Mouse (Mus musculus): ENCODE measurements around the gene Csf2rb.
"Not testable (repeated sequence)": the region's sequence is repeated elsewhere in the genome, so short reads cannot be mapped to it uniquely, and the experiment has no call there.

Gene Csf2rb

GRCm38 (mm10) chr15:78325671-78326339 is at the start of gene Csf2rb:
Csf2rb (plus strand) TSS chr15:78325752.
- no peak for DNase-seq (ENCODE audit: low spot score in 2 of 2)

- DNase-seq (ENCODE audit: low spot score in 2 of 2): no peak
Measured at GRCm38 (mm10) chr15:78278308-78278707, 47.2 kb upstream of the Csf2rb start.

- DNase-seq (ENCODE audit: low spot score in 2 of 2): no peak
Measured at GRCm38 (mm10) chr15:78287941-78288340, 37.6 kb upstream of the Csf2rb start.

GRCm38 (mm10) chr15:78289775-78290174 is 35.8 kb upstream of the Csf2rb start:
- not testable (repeated sequence) for DNase-seq (ENCODE audit: low spot score in 2 of 2)

GRCm38 (mm10) chr15:78293228-78293627 is 32.3 kb upstream of the Csf2rb start:
- not testable (repeated sequence) for DNase-seq (ENCODE audit: low spot score in 2 of 2)

GRCm38 (mm10) chr15:78293716-78294115 is 31.8 kb upstream of the Csf2rb start:
- DNase-seq (ENCODE audit: low spot score in 2 of 2): no peak

GRCm38 (mm10) chr15:78298558-78298957 is 27.0 kb upstream of the Csf2rb start:
- no peak for DNase-seq (ENCODE audit: low spot score in 2 of 2)

GRCm38 (mm10) chr15:78299641-78300040 is 25.9 kb upstream of the Csf2rb start:
- DNase-seq (ENCODE audit: low spot score in 2 of 2): no peak

- DNase-seq (ENCODE audit: low spot score in 2 of 2): no peak
Measured at GRCm38 (mm10) chr15:78300773-78301172, 24.8 kb upstream of the Csf2rb start.

- no peak for DNase-seq (ENCODE audit: low spot score in 2 of 2)
Measured at GRCm38 (mm10) chr15:78302718-78303117, 22.8 kb upstream of the Csf2rb start.

- no peak for DNase-seq (ENCODE audit: low spot score in 2 of 2)
Measured at GRCm38 (mm10) chr15:78303665-78304233, 21.8 kb upstream of the Csf2rb start.

GRCm38 (mm10) chr15:78305341-78305933 is 20.1 kb upstream of the Csf2rb start, which contains the start of gene Csf2rb2:
Csf2rb2 (minus strand) TSS chr15:78305721.
- no peak for DNase-seq (ENCODE audit: low spot score in 2 of 2)

GRCm38 (mm10) chr15:78309865-78310264 is 15.7 kb upstream of the Csf2rb start:
- no peak for DNase-seq (ENCODE audit: low spot score in 2 of 2)

GRCm38 (mm10) chr15:78310971-78311370 is 14.6 kb upstream of the Csf2rb start:
- DNase-seq (ENCODE audit: low spot score in 2 of 2): no peak

GRCm38 (mm10) chr15:78312421-78313233 is 12.9 kb upstream of the Csf2rb start:
- DNase-seq (ENCODE audit: low spot score in 2 of 2): not testable (repeated sequence)

GRCm38 (mm10) chr15:78313659-78314058 is 11.9 kb upstream of the Csf2rb start:
- not testable (repeated sequence) for DNase-seq (ENCODE audit: low spot score in 2 of 2)

- DNase-seq (ENCODE audit: low spot score in 2 of 2): not testable (repeated sequence)
Measured at GRCm38 (mm10) chr15:78318338-78319171, 7.0 kb upstream of the Csf2rb start.

GRCm38 (mm10) chr15:78320825-78321496 is 4.6 kb upstream of the Csf2rb start:
- peak; percentile 43 to 59 for DNase-seq (ENCODE audit: low spot score in 2 of 2)

- DNase-seq (ENCODE audit: low spot score in 2 of 2): no peak
Measured at GRCm38 (mm10) chr15:78323366-78323765, 2.2 kb upstream of the Csf2rb start.

- no peak for DNase-seq (ENCODE audit: low spot score in 2 of 2)
Measured at GRCm38 (mm10) chr15:78324294-78324693, 1.3 kb upstream of the Csf2rb start.

GRCm38 (mm10) chr15:78326747-78327146 is 1.2 kb downstream of the Csf2rb start:
- no peak for DNase-seq (ENCODE audit: low spot score in 2 of 2)

Data from frontal cortex, postnatal 25 days (tissue).